Mouse (Mus musculus) midbrain, embryonic 14.5 days (tissue): ENCODE measurements at regions not wholly inside any gene's neighbourhood (a gene's known extent, or its start where the extent isn't known, plus 50 kb on each side); places are given as distances from the start of the nearest gene placed in this dataset.

ENCODE experiments used
- ATAC-seq: fragments of 200-750 bp; cut with Nextera tagmentation; 2 replicates; pipeline ENCODE4 v1.8.0; 2017; ENCODE audit warnings: moderate number of reproducible peaks, moderate library complexity; ENCODE audit not compliant: low FRiP score, low TSS enrichment
- DNase-seq: peaks from one replicate; pipeline ENCODE4 v3.0.0-alpha.2; 2015
- H3K27ac ChIP-seq: fragments of 300-500 bp; sonication (generic); replicated peaks from 2 replicates; pipeline ENCODE4 v1.5.1; 2014; ENCODE audit warnings: mild to moderate bottlenecking, low read depth, low read length, moderate library complexity
- H3K27me3 ChIP-seq: fragments of 300-500 bp; sonication (generic); 2 replicates; pipeline ENCODE4 v1.6.1; 2014; ENCODE audit warnings: low read length, control low read depth, mixed read lengths; ENCODE audit not compliant: control insufficient read depth, insufficient read depth
- H3K36me3 ChIP-seq: fragments of 300-500 bp; sonication (generic); 2 replicates; pipeline ENCODE4 v1.6.1; 2014; ENCODE audit warnings: low read length, control low read depth; ENCODE audit not compliant: control insufficient read depth, insufficient read depth
- H3K4me1 ChIP-seq: fragments of 300-500 bp; sonication (generic); 2 replicates; pipeline ENCODE4 v1.6.1; 2014; ENCODE audit warnings: mild to moderate bottlenecking, antibody characterized with exemption, low read length, control low read depth; ENCODE audit not compliant: control insufficient read depth, insufficient read depth
- H3K4me2 ChIP-seq: fragments of 300-500 bp; sonication (generic); 2 replicates; pipeline ENCODE4 v1.6.1; 2014; ENCODE audit warnings: mild to moderate bottlenecking, low read length, moderate library complexity
- H3K4me3 ChIP-seq: fragments of 300-500 bp; sonication (generic); replicated peaks from 2 replicates; pipeline ENCODE4 v1.5.1; 2014; ENCODE audit warnings: low read depth, low read length
- H3K9ac ChIP-seq: fragments of 300-500 bp; sonication (generic); replicated peaks from 2 replicates; pipeline ENCODE4 v1.6.1; 2014; ENCODE audit warnings: mild to moderate bottlenecking, low read length, moderate library complexity
- H3K9me3 ChIP-seq: fragments of 300-500 bp; sonication (generic); 2 replicates; pipeline ENCODE4 v1.6.1; 2016; ENCODE audit warnings: low read length, control low read depth, mixed read lengths; ENCODE audit not compliant: control insufficient read depth
- WGBS: fragments of 180-500 bp; shearing (Covaris S2); extraction: QIAGEN DNeasy Blood & Tissue Kit; methylation state at CpG from one replicate; pipeline ENCODE4 v1.1.7; 2014; 5-methylcytosine and 5-hydroxymethylcytosine counted together

- no peak for ATAC-seq
- Histone ChIP-seq H3K36me3 (no peaks in the 10 kb centered on the region), H3K4me1 (no peaks in the 10 kb centered on the region), H3K27me3 (no peaks in the 10 kb centered on the region), H3K9ac (no peak overlapping the region), H3K4me3 (no peak overlapping the region), H3K4me2 (no peak overlapping the region), H3K27ac (no peak overlapping the region), H3K9me3 (no peaks in the 10 kb centered on the region)
- no peak for DNase-seq
- WGBS: 94% methylated on average over 1 of the region's 1 CpGs
These were observed 130.7 kb upstream of the Gprin3 start for GRCm38 (mm10) chr6:59556668-59557310.

GRCm38 (mm10) chr6:59537025-59537424, 110.9 kb upstream of the Gprin3 start:
- no peak for ATAC-seq
- WGBS: 72% methylated on average over 2 of the region's 2 CpGs
- H3K36me3 ChIP-seq: no peaks in the 10 kb centered on the region
- H3K27me3 ChIP-seq: no peaks in the 10 kb centered on the region
- no peaks in the 10 kb centered on the region for H3K9me3 ChIP-seq
- H3K4me3 ChIP-seq: no peak overlapping the region
- H3K4me2 ChIP-seq: no peak overlapping the region
- no peak overlapping the region for H3K27ac ChIP-seq
- H3K9ac ChIP-seq: no peak overlapping the region
- H3K4me1 ChIP-seq: no peaks in the 10 kb centered on the region
- DNase-seq: peak; percentile 35

DNA sequence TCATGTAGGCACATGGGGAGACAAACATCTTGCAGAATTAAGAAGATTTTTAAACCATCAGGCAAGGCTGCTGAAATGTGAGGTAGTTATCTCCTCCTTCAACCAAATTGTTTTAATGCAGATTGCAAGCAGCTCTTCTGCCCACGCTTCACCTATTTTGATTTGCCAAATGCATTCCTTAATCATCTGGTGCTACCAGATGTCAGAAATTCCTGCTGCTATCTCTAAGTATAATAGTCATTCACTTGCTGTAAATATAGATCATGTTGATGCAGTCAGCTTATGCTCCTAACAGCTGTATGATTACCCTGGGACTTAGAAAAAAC, 98.8 kb upstream of the Gprin3 start:
- ATAC-seq: no peak
- H3K27me3 ChIP-seq: no peaks in the 10 kb centered on the region
- no peak overlapping the region for H3K27ac ChIP-seq
- no peak overlapping the region for H3K9ac ChIP-seq
- no peaks in the 10 kb centered on the region for H3K36me3 ChIP-seq
- 93% methylated on average over 1 of the region's 1 CpGs for WGBS
- H3K4me3 ChIP-seq: no peak overlapping the region
- DNase-seq: no peak
- H3K9me3 ChIP-seq: no peaks in the 10 kb centered on the region
- H3K4me1 ChIP-seq: no peaks in the 10 kb centered on the region
- H3K4me2 ChIP-seq: no peak overlapping the region

DNA sequence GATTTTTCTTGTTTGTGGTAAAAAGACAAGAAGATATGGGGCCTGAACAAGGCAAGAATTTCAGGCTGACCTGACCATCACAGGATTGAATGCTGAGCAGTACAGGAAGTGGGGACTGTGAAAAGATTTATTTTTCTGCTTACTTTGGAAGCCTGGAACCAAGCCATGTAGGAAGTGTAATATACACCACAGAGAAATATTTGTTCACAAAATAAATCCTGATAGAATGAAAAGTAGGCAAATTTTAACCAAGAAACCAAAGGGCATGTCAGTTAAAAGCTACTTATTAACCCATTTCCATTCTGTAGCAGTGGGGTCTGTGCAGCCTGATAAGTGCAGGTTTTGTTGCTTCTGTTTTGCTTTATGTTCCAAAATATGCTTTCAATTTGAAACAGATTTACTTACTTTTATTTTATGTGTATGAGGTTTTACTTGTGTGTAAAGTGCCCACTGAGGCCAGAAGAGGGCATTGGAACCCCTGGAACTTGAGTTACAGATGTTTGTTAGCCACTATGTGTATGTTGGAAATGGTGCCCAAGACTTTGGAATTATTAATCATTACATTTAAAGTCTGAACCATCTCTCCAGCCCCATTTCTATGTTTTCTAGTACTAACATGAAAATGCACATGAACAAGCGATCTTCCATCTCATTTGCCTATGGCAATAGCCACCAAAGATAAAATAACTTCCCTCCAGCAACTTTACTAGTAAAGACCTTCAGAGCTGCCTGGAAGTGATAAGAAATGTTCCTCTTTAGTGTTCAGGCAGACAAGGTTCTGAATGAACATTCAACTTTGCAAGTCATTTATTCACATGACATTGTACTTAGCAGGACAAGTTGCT, 98.2 kb upstream of the Gprin3 start:
- Histone ChIP-seq H3K27ac (no peak overlapping the region), H3K36me3 (no peaks in the 10 kb centered on the region), H3K4me3 (no peak overlapping the region), H3K27me3 (no peaks in the 10 kb centered on the region), H3K4me1 (no peaks in the 10 kb centered on the region), H3K9ac (no peak overlapping the region), H3K4me2 (no peak overlapping the region), H3K9me3 (no peaks in the 10 kb centered on the region)
- 92% methylated on average over 1 of the region's 1 CpGs for WGBS
- ATAC-seq: no peak
- no peak for DNase-seq

- no peak overlapping the region for H3K27ac ChIP-seq
- ATAC-seq (no peak), DNase-seq (no peak)
- H3K9me3 ChIP-seq: no peaks in the 10 kb centered on the region
- H3K36me3 ChIP-seq: no peaks in the 10 kb centered on the region
- H3K9ac ChIP-seq: no peak overlapping the region
- H3K4me3 ChIP-seq: no peak overlapping the region
- H3K27me3 ChIP-seq: no peaks in the 10 kb centered on the region
- no peak overlapping the region for H3K4me2 ChIP-seq
- H3K4me1 ChIP-seq: no peaks in the 10 kb centered on the region
These were observed 96.9 kb upstream of the Gprin3 start for GRCm38 (mm10) chr6:59522960-59523359.

DNA sequence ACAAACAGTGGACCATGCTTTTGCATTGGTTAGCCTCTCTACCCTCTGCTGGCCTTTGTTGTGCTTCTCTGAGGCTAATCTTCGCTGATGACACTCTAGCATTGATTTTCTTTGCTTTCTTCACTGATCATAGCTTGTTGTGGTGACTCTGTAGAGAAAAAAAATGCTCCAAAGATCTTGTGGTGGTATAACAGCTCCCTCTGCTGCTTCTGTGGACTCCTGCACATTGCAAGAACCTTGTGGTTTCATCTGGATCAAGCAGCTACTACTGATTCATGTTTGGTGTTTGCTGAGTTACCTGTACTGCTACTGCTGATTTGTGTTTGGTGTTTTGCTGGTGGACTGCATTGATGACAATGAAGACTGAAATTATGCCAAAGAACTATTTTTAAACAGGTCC, 74.7 kb upstream of the Gprin3 start:
- WGBS: 28% methylated on average over 1 of the region's 1 CpGs

DNA sequence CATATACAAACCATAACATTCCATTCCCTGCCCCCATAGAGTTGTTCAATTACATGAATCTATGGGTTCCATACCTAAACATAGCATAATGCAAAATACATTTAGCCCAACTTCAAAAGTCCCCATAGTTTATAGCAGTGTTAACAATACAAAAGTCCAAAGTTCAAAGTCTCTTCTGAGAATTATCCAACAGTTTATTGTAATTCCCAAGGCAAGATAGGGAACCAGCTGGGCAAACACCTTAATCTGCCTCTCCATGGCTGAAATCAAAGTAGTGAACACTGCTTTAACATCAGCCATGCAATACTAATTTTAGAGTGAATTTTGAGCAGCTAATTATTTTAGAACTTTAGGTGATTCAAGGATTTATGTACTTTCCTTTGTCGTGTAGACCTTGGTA, 72.7 kb upstream of the Gprin3 start:
- no peaks in the 10 kb centered on the region for H3K36me3 ChIP-seq
- DNase-seq: no peak
- no peak for ATAC-seq
- H3K27ac ChIP-seq: no peak overlapping the region
- no peak overlapping the region for H3K4me2 ChIP-seq
- no peak overlapping the region for H3K4me3 ChIP-seq
- 64% methylated on average over 1 of the region's 1 CpGs for WGBS
- H3K9me3 ChIP-seq: no peaks in the 10 kb centered on the region
- no peaks in the 10 kb centered on the region for H3K4me1 ChIP-seq
- no peak overlapping the region for H3K9ac ChIP-seq
- H3K27me3 ChIP-seq: no peaks in the 10 kb centered on the region

More for the DNA sequence above, 74.7 kb upstream of the Gprin3 start:
- Histone ChIP-seq H3K27me3 (no peaks in the 10 kb centered on the region), H3K4me1 (no peaks in the 10 kb centered on the region), H3K4me2 (no peak overlapping the region), H3K36me3 (no peaks in the 10 kb centered on the region), H3K9ac (no peak overlapping the region), H3K9me3 (no peaks in the 10 kb centered on the region), H3K4me3 (no peak overlapping the region), H3K27ac (no peak overlapping the region)
- ATAC-seq (no peak), DNase-seq (no peak)

GRCm38 (mm10) chr6:59498079-59498478, 72.0 kb upstream of the Gprin3 start:
- Histone ChIP-seq H3K9me3 (no peaks in the 10 kb centered on the region), H3K27ac (no peak overlapping the region), H3K4me1 (no peaks in the 10 kb centered on the region), H3K4me2 (no peak overlapping the region), H3K4me3 (no peak overlapping the region), H3K27me3 (no peaks in the 10 kb centered on the region), H3K9ac (no peak overlapping the region), H3K36me3 (no peaks in the 10 kb centered on the region)
- no peak; the same call in 1 of the 2 replicates for ATAC-seq
- DNase-seq: peak; percentile 84
- WGBS: 36% methylated on average over 7 of the region's 7 CpGs

- H3K4me2 ChIP-seq: no peak overlapping the region
- H3K9me3 ChIP-seq: no peaks in the 10 kb centered on the region
- 85% methylated on average over 3 of the region's 3 CpGs for WGBS
- no peak for ATAC-seq
- no peak overlapping the region for H3K9ac ChIP-seq
- H3K36me3 ChIP-seq: no peaks in the 10 kb centered on the region
- H3K4me3 ChIP-seq: no peak overlapping the region
- DNase-seq: no peak
- no peaks in the 10 kb centered on the region for H3K27me3 ChIP-seq
- no peak overlapping the region for H3K27ac ChIP-seq
- no peaks in the 10 kb centered on the region for H3K4me1 ChIP-seq
These were observed 63.0 kb upstream of the Gprin3 start for GRCm38 (mm10) chr6:59489001-59489575.
